Mouse (Mus musculus) hindbrain, embryonic 13.5 days (tissue): Measurements from ENCODE around the gene Tmem144. TPM values are rescaled to one million over a fixed set of nuclear protein-coding genes. Genes with fewer than 3 reads are reported as not detected.

Experiments
- ATAC-seq: fragments of 200-750 bp; cut with Nextera tagmentation; 2 replicates; pipeline ENCODE4 v1.8.0; 2017; ENCODE audit warnings: moderate TSS enrichment; ENCODE audit not compliant: low FRiP score
- H3K27ac ChIP-seq: fragments of 300-500 bp; sonication (generic); 2 replicates; pipeline ENCODE4 v1.5.1; 2015; ENCODE audit warnings: inconsistent platforms, mild to moderate bottlenecking, moderate library complexity
- H3K27me3 ChIP-seq: fragments of 300-500 bp; sonication (generic); 2 replicates; pipeline ENCODE4 v1.6.1; 2015; ENCODE audit warnings: mild to moderate bottlenecking, inconsistent platforms
- H3K36me3 ChIP-seq: fragments of 300-500 bp; sonication (generic); 2 replicates; pipeline ENCODE4 v1.6.1; 2015; ENCODE audit warnings: mild to moderate bottlenecking, inconsistent platforms
- H3K4me1 ChIP-seq: fragments of 300-500 bp; sonication (generic); replicated peaks from 2 replicates; pipeline ENCODE4 v1.6.1; 2015; ENCODE audit warnings: inconsistent platforms
- H3K4me2 ChIP-seq: fragments of 300-500 bp; sonication (generic); 2 replicates; pipeline ENCODE4 v1.6.1; 2015; ENCODE audit warnings: inconsistent platforms, mild to moderate bottlenecking, moderate library complexity
- H3K4me3 ChIP-seq: fragments of 300-500 bp; sonication (generic); 2 replicates; pipeline ENCODE4 v1.5.1; 2015; ENCODE audit warnings: mild to moderate bottlenecking, inconsistent platforms
- H3K9ac ChIP-seq: fragments of 300-500 bp; sonication (generic); 2 replicates; pipeline ENCODE4 v1.6.1; 2015; ENCODE audit warnings: mild to moderate bottlenecking, inconsistent platforms
- H3K9me3 ChIP-seq: fragments of 300-500 bp; sonication (generic); 2 replicates; pipeline ENCODE4 v1.6.1; 2016; ENCODE audit warnings: inconsistent platforms
- WGBS: fragments of 180-500 bp; shearing (Covaris S2); methylation state at CpG from one replicate; pipeline ENCODE4 v1.1.7; 2015; 5-methylcytosine and 5-hydroxymethylcytosine counted together
- polyA plus RNA-seq: library from polyadenylated mRNA; unstranded; fragments of >200 nt; fragmentation: Nextera tagmentation; extraction: Ambion mirVana; gene quantifications from 2 replicates; pipeline ENCODE4 v1.2.1, GENCODE M21; 2015

Gene Tmem144
- polyA plus RNA-seq, 1 experiment from 2014 or later, result 1.4 TPM

GRCm38 (mm10) chr3:79852108-79852507 is 465 bp downstream of the Tmem144 start:
- Histone ChIP-seq H3K27me3 (no peaks in the 10 kb centered on the region), H3K36me3 (no peaks in the 10 kb centered on the region), H3K4me3 (no peak overlapping the region), H3K9ac (no peak overlapping the region), H3K27ac (no peak overlapping the region), H3K4me2 (no peak overlapping the region), H3K4me1 (no peaks in the 10 kb centered on the region), H3K9me3 (no peaks in the 10 kb centered on the region)
- WGBS, result 86% methylated on average over 3 of the region's 3 CpGs
- 0 out of 2 replicates have a peak, but pooled peaks have one; percentile 11 for ATAC-seq

DNA sequence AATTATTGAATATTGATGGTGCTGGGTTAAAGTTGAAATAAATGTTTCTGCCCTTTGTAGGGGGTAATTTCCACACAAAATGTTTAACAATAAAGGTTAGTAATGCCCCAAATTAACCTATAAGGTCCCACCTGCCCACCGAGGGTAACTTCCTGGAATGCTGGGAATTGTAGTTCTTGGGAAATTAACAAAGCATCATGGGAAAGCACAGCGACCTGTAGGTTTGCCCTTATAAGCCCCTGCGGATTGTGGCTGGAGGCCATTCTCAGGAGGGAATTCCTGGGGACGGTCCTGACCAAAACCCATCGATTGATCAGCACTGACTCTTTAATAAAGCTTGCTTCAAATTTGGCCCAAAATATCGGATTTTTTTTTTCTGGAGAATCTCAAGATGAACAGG is 1.9 kb downstream of the Tmem144 start:
- H3K9me3 ChIP-seq, result no peaks in the 10 kb centered on the region
- H3K4me1 ChIP-seq, result no peaks in the 10 kb centered on the region
- H3K9ac ChIP-seq, result no peak overlapping the region
- H3K4me2 ChIP-seq, result no peak overlapping the region
- H3K27me3 ChIP-seq, result 0 out of 2 replicates have a peak, but pooled peaks cover 8% of the 10 kb centered on the region
- 44% methylated on average over 6 of the region's 6 CpGs for WGBS
- H3K36me3 ChIP-seq, result no peaks in the 10 kb centered on the region
- no peak overlapping the region for H3K27ac ChIP-seq
- no peak for ATAC-seq
- H3K4me3 ChIP-seq, result no peak overlapping the region

DNA sequence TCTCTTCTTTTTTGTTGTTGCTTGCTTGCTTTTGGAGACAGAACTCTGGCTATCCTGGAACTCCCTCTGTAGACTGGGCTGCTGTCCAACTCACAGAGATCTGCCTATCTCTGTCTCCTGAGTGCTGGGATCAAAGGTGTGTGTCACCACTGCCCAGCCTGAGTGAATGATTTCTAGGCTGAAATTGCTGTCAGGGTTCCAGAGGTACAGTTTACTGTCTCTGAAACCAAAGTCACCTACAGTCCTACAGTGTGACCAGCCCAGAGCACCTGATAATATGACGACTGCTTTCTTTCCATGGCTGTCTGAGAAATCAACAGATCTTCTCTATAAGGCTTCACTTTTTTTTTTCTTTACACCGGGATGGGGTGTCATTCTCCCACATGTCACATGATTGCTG is 3.0 kb downstream of the Tmem144 start:
- ATAC-seq, result no peak
- 89% methylated on average over 2 of the region's 2 CpGs for WGBS
- H3K4me1 ChIP-seq, result no peaks in the 10 kb centered on the region
- no peaks in the 10 kb centered on the region for H3K9me3 ChIP-seq
- H3K36me3 ChIP-seq, result no peaks in the 10 kb centered on the region
- H3K9ac ChIP-seq, result no peak overlapping the region
- no peak overlapping the region for H3K27ac ChIP-seq
- 0 out of 2 replicates have a peak, but pooled peaks cover 8% of the 10 kb centered on the region for H3K27me3 ChIP-seq
- no peak overlapping the region for H3K4me3 ChIP-seq
- H3K4me2 ChIP-seq, result no peak overlapping the region

DNA sequence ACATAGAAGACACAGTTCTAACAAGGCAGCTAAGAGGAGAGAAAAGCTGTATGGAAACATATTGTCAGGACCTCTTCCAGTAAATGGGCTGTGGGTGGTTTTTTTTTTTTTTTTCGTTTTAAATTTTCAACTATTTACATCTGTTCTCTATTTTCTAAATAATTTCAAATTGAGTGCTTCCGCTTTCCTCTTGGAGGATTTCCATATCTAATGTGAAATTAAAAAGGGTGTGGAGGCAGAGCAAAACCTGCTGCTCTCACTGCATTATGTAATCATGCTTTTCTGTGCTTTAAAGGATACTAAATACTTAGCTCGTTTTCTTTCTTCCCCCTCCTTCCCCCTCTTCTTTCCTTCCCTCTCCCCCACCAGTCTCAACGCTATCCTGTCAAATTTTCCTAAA is 3.7 kb downstream of the Tmem144 start:
- 53% methylated on average over 4 of the region's 4 CpGs for WGBS
- no peaks in the 10 kb centered on the region for H3K36me3 ChIP-seq
- H3K4me3 ChIP-seq, result no peak overlapping the region
- no peaks in the 10 kb centered on the region for H3K4me1 ChIP-seq
- H3K9me3 ChIP-seq, result no peaks in the 10 kb centered on the region
- no peak overlapping the region for H3K27ac ChIP-seq
- no peak for ATAC-seq
- 0 out of 2 replicates have a peak, but pooled peaks cover 8% of the 10 kb centered on the region for H3K27me3 ChIP-seq
- H3K9ac ChIP-seq, result no peak overlapping the region
- no peak overlapping the region for H3K4me2 ChIP-seq

- Histone ChIP-seq H3K4me1 (peaks cover 5% of the 10 kb centered on the region), H3K9ac (no peak overlapping the region), H3K4me2 (no peak overlapping the region), H3K4me3 (no peak overlapping the region), H3K27ac (no peak overlapping the region), H3K9me3 (no peaks in the 10 kb centered on the region), H3K27me3 (0 out of 2 replicates have a peak, but pooled peaks cover 8% of the 10 kb centered on the region), H3K36me3 (no peaks in the 10 kb centered on the region)
- no peak for ATAC-seq
- 82% methylated on average over 5 of the region's 5 CpGs for WGBS
Measured at GRCm38 (mm10) chr3:79846633-79847032, 5.9 kb downstream of the Tmem144 start.

DNA sequence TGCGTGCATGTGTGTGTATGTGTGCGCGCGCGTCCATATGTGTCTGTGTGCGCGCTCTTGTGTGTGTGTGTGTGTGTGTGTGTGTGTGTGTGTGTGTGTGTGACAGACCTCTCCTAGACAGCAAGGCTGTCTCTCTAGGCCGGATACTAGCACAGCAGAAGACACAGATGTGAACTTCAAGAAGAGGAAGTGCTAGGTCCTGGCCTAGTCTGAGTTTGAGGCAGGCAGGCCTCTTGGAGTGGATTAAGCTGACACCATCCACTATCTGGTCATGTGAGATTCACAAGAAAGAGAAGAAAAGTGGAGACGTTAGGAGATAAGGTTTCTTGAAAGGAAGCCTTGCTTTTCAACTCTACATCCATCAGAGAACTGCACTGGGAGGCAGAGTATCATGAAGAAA is 8.6 kb downstream of the Tmem144 start:
- Histone ChIP-seq H3K27ac (no peak overlapping the region), H3K9ac (no peak overlapping the region), H3K4me1 (peaks cover 8% of the 10 kb centered on the region), H3K4me2 (no peak overlapping the region), H3K36me3 (no peaks in the 10 kb centered on the region), H3K27me3 (0 out of 2 replicates have a peak, but pooled peaks cover 8% of the 10 kb centered on the region), H3K4me3 (no peak overlapping the region), H3K9me3 (no peaks in the 10 kb centered on the region)
- WGBS, result 96% methylated on average over 9 of the region's 9 CpGs
- ATAC-seq, result no peak

DNA sequence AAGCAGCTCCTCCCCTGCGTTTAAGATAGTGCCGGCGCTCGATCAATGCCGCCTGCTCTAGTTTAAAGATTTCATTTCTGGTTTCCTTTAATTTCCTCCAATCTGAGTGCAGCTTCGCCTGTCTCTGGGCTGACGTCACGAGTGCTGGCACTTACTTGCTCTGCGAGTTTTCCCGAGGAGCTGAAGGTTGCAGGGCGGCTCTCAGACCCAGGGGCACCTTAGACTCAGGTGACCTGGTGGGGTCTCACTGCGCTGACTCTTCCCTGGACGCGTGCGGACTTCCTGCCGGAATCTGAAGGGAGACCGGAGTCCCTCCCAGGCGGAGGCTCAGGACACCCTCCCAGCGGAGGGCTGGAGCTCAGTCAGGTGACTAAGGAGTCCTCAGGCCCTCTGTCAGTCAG is 10.0 kb downstream of the Tmem144 start:
- H3K4me3 ChIP-seq, result peak overlapping the region; percentile 46
- H3K36me3 ChIP-seq, result no peaks in the 10 kb centered on the region
- peak; percentile 86 for ATAC-seq

GRCm38 (mm10) chr3:79842165-79842564 is 10.4 kb downstream of the Tmem144 start:
- Histone ChIP-seq H3K27me3 (0 out of 2 replicates have a peak, but pooled peaks cover 8% of the 10 kb centered on the region), H3K36me3 (no peaks in the 10 kb centered on the region), H3K27ac (no peak overlapping the region), H3K4me2 (peak overlapping the region; percentile 78), H3K4me3 (peak overlapping the region; percentile 46), H3K9me3 (no peaks in the 10 kb centered on the region), H3K9ac (peak overlapping the region; percentile 68; the same call in 1 of the 2 replicates), H3K4me1 (peaks cover 8% of the 10 kb centered on the region)
- 11% methylated on average over 12 of the region's 12 CpGs for whole genome bisulfite sequencing
- ATAC-seq, result peak; percentile 73

More for the DNA sequence above, 10.0 kb downstream of the Tmem144 start:
- Histone ChIP-seq H3K9me3 (no peaks in the 10 kb centered on the region), H3K9ac (peak overlapping the region; percentile 68), H3K27me3 (0 out of 2 replicates have a peak, but pooled peaks cover 8% of the 10 kb centered on the region), H3K4me1 (peaks cover 8% of the 10 kb centered on the region), H3K27ac (no peak overlapping the region), H3K4me2 (peak overlapping the region; percentile 78)
- under 1% methylated on average over 19 of the region's 19 CpGs for WGBS

- Histone ChIP-seq H3K27me3 (0 out of 2 replicates have a peak, but pooled peaks cover 6% of the 10 kb centered on the region), H3K4me2 (peak overlapping the region; percentile 78), H3K4me3 (peak overlapping the region; percentile 46; the same call in 1 of the 2 replicates), H3K4me1 (peaks cover 8% of the 10 kb centered on the region), H3K9me3 (no peaks in the 10 kb centered on the region), H3K36me3 (no peaks in the 10 kb centered on the region), H3K9ac (no peak overlapping the region), H3K27ac (no peak overlapping the region)
- ATAC-seq, result no peak
- WGBS, result 56% methylated on average over 6 of the region's 6 CpGs
Measured at GRCm38 (mm10) chr3:79841475-79841874, 11.1 kb downstream of the Tmem144 start.

- Histone ChIP-seq H3K27ac (no peak overlapping the region), H3K4me3 (no peak overlapping the region), H3K36me3 (no peaks in the 10 kb centered on the region), H3K27me3 (no peaks in the 10 kb centered on the region), H3K9ac (no peak overlapping the region), H3K4me2 (no peak overlapping the region), H3K9me3 (no peaks in the 10 kb centered on the region), H3K4me1 (peaks cover 8% of the 10 kb centered on the region)
- 55% methylated on average over 6 of the region's 6 CpGs for WGBS
- ATAC-seq, result no peak
Measured at GRCm38 (mm10) chr3:79838751-79839150, 13.8 kb downstream of the Tmem144 start.

DNA sequence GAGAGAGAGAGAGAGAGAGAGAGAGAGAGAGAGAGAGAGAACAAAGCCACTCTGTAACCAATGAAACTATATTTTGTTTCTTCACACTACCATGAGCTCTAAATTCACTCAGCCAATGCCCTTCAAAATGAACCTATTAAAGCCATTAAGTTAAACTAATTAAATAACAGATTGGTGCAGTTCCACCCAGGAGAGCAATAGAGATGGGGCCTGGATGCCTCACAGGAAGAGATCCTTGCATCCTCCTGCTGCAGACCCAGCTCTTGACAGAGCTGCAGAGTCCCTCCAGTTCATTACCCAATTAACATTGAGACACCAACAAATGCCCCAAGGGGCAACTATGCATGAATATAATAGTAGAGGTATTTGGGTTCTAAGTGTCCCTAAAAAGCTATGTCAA is 23.3 kb downstream of the Tmem144 start:
- Histone ChIP-seq H3K4me2 (no peak overlapping the region), H3K36me3 (no peaks in the 10 kb centered on the region), H3K9me3 (no peaks in the 10 kb centered on the region), H3K9ac (no peak overlapping the region), H3K27me3 (no peaks in the 10 kb centered on the region), H3K4me3 (no peak overlapping the region), H3K27ac (no peak overlapping the region), H3K4me1 (no peaks in the 10 kb centered on the region; the same call in 1 of the 2 replicates)
- 0 out of 2 replicates have a peak, but pooled peaks have one; percentile 13 for ATAC-seq

DNA sequence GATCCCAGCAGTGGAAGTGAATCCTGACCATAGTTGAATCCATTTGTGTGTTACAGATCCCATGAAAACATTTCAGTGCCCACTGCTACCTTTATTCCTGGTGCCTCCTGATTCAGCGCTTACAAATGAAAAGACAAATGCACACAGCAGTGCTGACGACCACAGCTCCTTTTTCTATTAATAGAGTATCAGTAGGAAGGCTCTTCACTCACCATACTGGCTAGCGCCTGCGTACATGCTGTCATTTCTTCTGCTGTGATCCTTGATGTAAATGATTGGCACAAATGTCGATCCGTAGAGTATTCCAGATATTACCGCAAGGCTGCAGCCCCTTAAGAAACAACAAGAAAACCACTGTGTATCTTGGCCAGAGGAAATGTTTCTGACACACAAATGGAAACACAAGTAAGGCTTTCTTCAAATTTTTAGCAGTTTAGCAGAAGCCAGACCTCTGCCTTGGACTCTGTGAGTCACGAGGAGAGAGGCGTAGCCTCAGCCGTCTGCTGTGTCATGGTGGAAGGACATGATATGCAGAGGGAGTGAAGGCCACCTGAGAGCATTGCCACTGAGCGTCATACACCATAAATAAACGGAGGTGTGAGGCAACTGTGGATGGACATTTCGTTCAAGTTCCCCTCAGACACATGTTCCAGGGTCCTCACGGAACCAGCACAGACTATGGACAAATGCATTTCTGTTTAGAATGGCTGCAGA is 27.3 kb downstream of the Tmem144 start:
- H3K27ac ChIP-seq, result no peak overlapping the region
- ATAC-seq, result no peak
- H3K4me3 ChIP-seq, result no peak overlapping the region
- no peaks in the 10 kb centered on the region for H3K9me3 ChIP-seq
- no peak overlapping the region for H3K4me2 ChIP-seq
- 93% methylated on average over 14 of the region's 14 CpGs for WGBS
- H3K4me1 ChIP-seq, result no peaks in the 10 kb centered on the region; the same call in 1 of the 2 replicates
- H3K9ac ChIP-seq, result no peak overlapping the region
- no peaks in the 10 kb centered on the region for H3K27me3 ChIP-seq
- no peaks in the 10 kb centered on the region for H3K36me3 ChIP-seq

DNA sequence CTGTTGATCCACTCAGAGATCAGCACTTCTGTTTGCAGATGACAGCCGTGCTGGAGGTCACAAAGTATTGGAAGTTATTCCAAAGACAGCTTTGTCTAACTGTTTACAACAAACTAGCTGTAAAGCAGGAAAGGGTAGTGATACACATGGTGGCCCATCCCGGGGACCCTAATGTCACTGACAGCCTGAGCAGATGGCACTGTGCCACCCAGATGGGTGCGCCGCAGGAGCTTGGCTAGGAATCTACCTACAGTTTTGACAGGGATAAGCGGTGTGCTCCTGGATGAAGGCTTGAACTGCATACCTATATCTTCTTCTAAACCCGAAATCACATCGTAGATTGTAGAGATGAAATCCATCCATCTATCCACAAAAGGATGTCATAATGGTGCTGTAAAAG is 29.4 kb downstream of the Tmem144 start:
- ATAC-seq, result no peak
- Histone ChIP-seq H3K36me3 (no peaks in the 10 kb centered on the region), H3K9me3 (no peaks in the 10 kb centered on the region), H3K9ac (no peak overlapping the region), H3K4me1 (no peaks in the 10 kb centered on the region), H3K4me2 (no peak overlapping the region), H3K27ac (no peak overlapping the region), H3K27me3 (no peaks in the 10 kb centered on the region), H3K4me3 (no peak overlapping the region)
- 91% methylated on average over 7 of the region's 7 CpGs for whole genome bisulfite sequencing
